Mouse (Mus musculus) thymus, adult 2 months (tissue): ENCODE measurements around the gene Lmo7.

ENCODE experiments used
- CTCF ChIP-seq: fragments of 200-500 bp; IDR thresholded peaks from 2 replicates; pipeline ENCODE4 v1.5.1; 2012; ENCODE audit warnings: mild to moderate bottlenecking, control low read depth, low read length, moderate library complexity, borderline replicate concordance; ENCODE audit not compliant: control insufficient read depth, poor library complexity, insufficient read depth; ENCODE audit errors: extremely low read depth
- POLR2A ChIP-seq: fragments of 200-500 bp; IDR thresholded peaks from 2 replicates; pipeline ENCODE4 v1.6.1; 2012; ENCODE audit warnings: mild to moderate bottlenecking, low read length, control low read depth, moderate library complexity; ENCODE audit not compliant: control insufficient read depth, poor library complexity, insufficient read depth; ENCODE audit errors: extremely low read depth

DNA sequence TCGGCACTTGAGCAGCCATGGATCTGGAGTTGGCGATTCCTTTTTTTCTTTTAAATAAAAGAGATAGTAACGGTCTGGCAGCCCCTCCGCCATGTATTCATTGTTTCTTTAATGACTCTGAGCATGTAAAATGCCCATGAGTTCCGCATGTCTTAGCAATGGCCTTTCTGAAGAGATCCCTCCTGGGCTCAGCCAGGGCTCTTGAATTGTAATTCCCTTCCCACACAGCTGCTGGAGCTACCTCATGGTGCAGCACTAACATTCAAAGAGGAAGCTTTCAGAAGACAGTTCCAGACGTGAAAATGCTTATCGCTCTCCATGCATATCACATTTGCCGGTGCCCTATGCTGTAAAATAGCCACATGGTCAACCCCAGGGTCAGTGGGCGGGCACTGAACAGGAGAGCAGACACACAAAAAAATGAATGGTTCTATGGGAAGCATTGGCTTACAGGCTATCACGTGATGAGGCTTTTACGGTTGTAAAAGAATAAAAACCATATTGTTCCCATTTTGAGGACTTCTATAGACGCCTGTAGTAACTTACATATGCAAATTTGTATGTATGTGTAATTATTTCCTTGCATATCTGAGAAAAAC is 198.0 kb downstream of the Lmo7 start:
- TF ChIP-seq CTCF: no peak
- no peak for TF ChIP-seq POLR2A
